Mouse (Mus musculus) forebrain, embryonic 11.5 days (tissue): ENCODE data around the gene Rrp8. TPM values are rescaled to one million over a fixed set of nuclear protein-coding genes. Genes with fewer than 3 reads are reported as not detected.
A peak's percentile ranks its signal among the peaks of the same experiment; 100 is the strongest.
"Not testable (repeated sequence)": the region's sequence is repeated elsewhere in the genome, so short reads cannot be mapped to it uniquely, and the experiment has no call there.

Experiments used
- ATAC-seq: fragments of 200-750 bp; cut with Nextera tagmentation; replicated peaks from 2 replicates; pipeline ENCODE4 v1.8.0; 2017; ENCODE audit warnings: moderate TSS enrichment; ENCODE audit not compliant: low FRiP score
- DNase-seq: peaks from one replicate; pipeline ENCODE4 v3.0.0-alpha.2; 2017; ENCODE audit warnings: low spot score
- H3K27ac ChIP-seq: fragments of 300-500 bp; sonication (generic); 2 replicates; pipeline ENCODE4 v1.5.1; 2014; ENCODE audit warnings: low read depth, low read length
- H3K27me3 ChIP-seq: fragments of 300-500 bp; sonication (generic); 2 replicates; pipeline ENCODE4 v1.6.1; 2014; ENCODE audit warnings: mild to moderate bottlenecking, low read length, mixed read lengths; ENCODE audit not compliant: control insufficient read depth, insufficient read depth
- H3K36me3 ChIP-seq: fragments of 300-500 bp; sonication (generic); 2 replicates; pipeline ENCODE4 v1.6.1; 2014; ENCODE audit warnings: mild to moderate bottlenecking, low read length, moderate library complexity, mixed read lengths; ENCODE audit not compliant: control insufficient read depth, insufficient read depth
- H3K4me1 ChIP-seq: fragments of 300-500 bp; sonication (generic); replicated peaks from 2 replicates; pipeline ENCODE4 v1.6.1; 2014; ENCODE audit warnings: low read length, mixed read lengths; ENCODE audit not compliant: control insufficient read depth, insufficient read depth
- H3K4me2 ChIP-seq: fragments of 300-500 bp; sonication (generic); 2 replicates; pipeline ENCODE4 v1.6.1; 2014; ENCODE audit warnings: low read depth, mild to moderate bottlenecking, low read length, moderate library complexity, mixed read lengths; ENCODE audit not compliant: severe bottlenecking
- H3K4me3 ChIP-seq: fragments of 300-500 bp; sonication (generic); 2 replicates; pipeline ENCODE4 v1.5.1; 2014; ENCODE audit warnings: low read depth, low read length
- H3K9ac ChIP-seq: fragments of 300-500 bp; sonication (generic); 2 replicates; pipeline ENCODE4 v1.6.1; 2014; ENCODE audit warnings: low read length
- H3K9me3 ChIP-seq: fragments of 300-500 bp; sonication (generic); 2 replicates; pipeline ENCODE4 v1.6.1; 2016; ENCODE audit warnings: low read length, mixed read lengths; ENCODE audit not compliant: control insufficient read depth
- WGBS: fragments of 180-500 bp; shearing (Covaris S2); extraction: QIAGEN DNeasy Blood & Tissue Kit; methylation state at CpG from one replicate; pipeline ENCODE4 v1.1.7; 2014; 5-methylcytosine and 5-hydroxymethylcytosine counted together
- polyA plus RNA-seq: library from polyadenylated mRNA; unstranded; fragments of >200 nt; fragmentation: Nextera tagmentation; extraction: Ambion mirVana; gene quantifications from 2 replicates; pipeline ENCODE4 v1.2.1, GENCODE M21; 2014

Gene Rrp8
- polyA plus RNA-seq, 1 experiment from 2014 or later, result 40.6 TPM

GRCm38 (mm10) chr7:105741978-105742377 lies 4.8 kb upstream of the Rrp8 start:
- 93% methylated on average over 9 of the region's 9 CpGs for WGBS
- H3K27me3 ChIP-seq, result no peaks in the 10 kb centered on the region
- no peak overlapping the region for H3K4me2 ChIP-seq
- H3K36me3 ChIP-seq, result peaks cover 5% of the 10 kb centered on the region; the same call in 1 of the 2 replicates
- no peak overlapping the region for H3K27ac ChIP-seq
- DNase-seq (no peak), ATAC-seq (no peak)
- no peak overlapping the region for H3K9ac ChIP-seq
- H3K4me3 ChIP-seq, result no peak overlapping the region
- peaks cover 2% of the 10 kb centered on the region; the same call in 1 of the 2 replicates for H3K4me1 ChIP-seq
- no peaks in the 10 kb centered on the region for H3K9me3 ChIP-seq

GRCm38 (mm10) chr7:105740851-105741250 lies 3.7 kb upstream of the Rrp8 start:
- H3K36me3 ChIP-seq, result peaks cover 5% of the 10 kb centered on the region; the same call in 1 of the 2 replicates
- H3K4me2 ChIP-seq, result no peak overlapping the region
- no peaks in the 10 kb centered on the region for H3K9me3 ChIP-seq
- WGBS, result 92% methylated on average over 6 of the region's 6 CpGs
- no peak overlapping the region for H3K4me3 ChIP-seq
- ATAC-seq, result no peak
- DNase-seq, result no peak
- no peaks in the 10 kb centered on the region for H3K27me3 ChIP-seq
- no peak overlapping the region for H3K9ac ChIP-seq
- H3K4me1 ChIP-seq, result peaks cover 2% of the 10 kb centered on the region; the same call in 1 of the 2 replicates
- no peak overlapping the region for H3K27ac ChIP-seq

- Histone ChIP-seq H3K4me3 (no peak overlapping the region), H3K27ac (no peak overlapping the region), H3K36me3 (peaks cover 5% of the 10 kb centered on the region; the same call in 1 of the 2 replicates), H3K9ac (no peak overlapping the region), H3K4me1 (peaks cover 2% of the 10 kb centered on the region; the same call in 1 of the 2 replicates), H3K9me3 (no peaks in the 10 kb centered on the region), H3K4me2 (no peak overlapping the region), H3K27me3 (no peaks in the 10 kb centered on the region)
- DNase-seq (no peak), ATAC-seq (no peak)
- 91% methylated on average over 13 of the region's 13 CpGs for WGBS
Measured at GRCm38 (mm10) chr7:105740089-105740795, 3.1 kb upstream of the Rrp8 start.

GRCm38 (mm10) chr7:105738948-105739347 lies 1.8 kb upstream of the Rrp8 start:
- H3K4me2 ChIP-seq, result no peak overlapping the region; the same call in 1 of the 2 replicates
- H3K4me1 ChIP-seq, result peaks cover 2% of the 10 kb centered on the region; the same call in 1 of the 2 replicates
- H3K27me3 ChIP-seq, result no peaks in the 10 kb centered on the region
- H3K4me3 ChIP-seq, result no peak overlapping the region
- DNase-seq, result no peak
- H3K27ac ChIP-seq, result no peak overlapping the region
- ATAC-seq, result no peak
- H3K9me3 ChIP-seq, result no peaks in the 10 kb centered on the region
- peaks cover 5% of the 10 kb centered on the region; the same call in 1 of the 2 replicates for H3K36me3 ChIP-seq
- H3K9ac ChIP-seq, result no peak overlapping the region
- WGBS, result 40% methylated on average over 3 of the region's 3 CpGs

- peaks cover 2% of the 10 kb centered on the region; the same call in 1 of the 2 replicates for H3K4me1 ChIP-seq
- no peak overlapping the region for H3K9ac ChIP-seq
- ATAC-seq (no peak), DNase-seq (no peak)
- H3K27ac ChIP-seq, result no peak overlapping the region
- WGBS, result 97% methylated on average over 2 of the region's 2 CpGs
- H3K9me3 ChIP-seq, result no peaks in the 10 kb centered on the region
- 0 out of 2 replicates have a peak overlapping the region, but pooled peaks have one; percentile 16 for H3K4me2 ChIP-seq
- H3K36me3 ChIP-seq, result peaks cover 6% of the 10 kb centered on the region; the same call in 1 of the 2 replicates
- H3K27me3 ChIP-seq, result no peaks in the 10 kb centered on the region
- H3K4me3 ChIP-seq, result no peak overlapping the region
Measured at GRCm38 (mm10) chr7:105738286-105738685, 1.1 kb upstream of the Rrp8 start.

GRCm38 (mm10) chr7:105737648-105738047 lies 463 bp upstream of the Rrp8 start:
- peak overlapping the region; percentile 88; the same call in 1 of the 2 replicates for H3K9ac ChIP-seq
- H3K36me3 ChIP-seq, result peaks cover 11% of the 10 kb centered on the region; the same call in 1 of the 2 replicates
- no peak overlapping the region for H3K27ac ChIP-seq
- 38% methylated on average over 3 of the region's 3 CpGs for WGBS
- peak overlapping the region; percentile 69 for H3K4me2 ChIP-seq
- peaks cover 2% of the 10 kb centered on the region; the same call in 1 of the 2 replicates for H3K4me1 ChIP-seq
- no peaks in the 10 kb centered on the region for H3K27me3 ChIP-seq
- DNase-seq (no peak), ATAC-seq (no peak)
- H3K9me3 ChIP-seq, result no peaks in the 10 kb centered on the region
- peak overlapping the region; percentile 82 for H3K4me3 ChIP-seq

GRCm38 (mm10) chr7:105736264-105736901 lies 802 bp downstream of the Rrp8 start, which contains the start of gene Ilk:
Gene Ilk, plus strand, starts transcription at chr7:105736592.
- peak; percentile 98 for ATAC-seq
- DNase-seq, result peak; percentile 92
- peak within 1 kb of the TSS; percentile 69 for H3K4me2 ChIP-seq
- H3K27ac ChIP-seq, result peak within 1 kb of the TSS; percentile 55
- H3K9ac ChIP-seq, result peak within 1 kb of the TSS; percentile 88
- H3K4me1 ChIP-seq, result peaks cover 2% of the 10 kb centered on the region; the same call in 1 of the 2 replicates
- H3K27me3 ChIP-seq, result no peaks in the 10 kb centered on the region
- H3K36me3 ChIP-seq, result peaks cover 10% of the 10 kb centered on the region; the same call in 1 of the 2 replicates
- peak within 1 kb of the TSS; percentile 82 for H3K4me3 ChIP-seq
- H3K9me3 ChIP-seq, result no peaks in the 10 kb centered on the region
- under 1% methylated on average over 37 of the region's 62 CpGs for WGBS

- peak overlapping the region; percentile 69 for H3K4me2 ChIP-seq
- not testable (repeated sequence) for H3K36me3 ChIP-seq, H3K9me3 ChIP-seq, DNase-seq, H3K4me1 ChIP-seq, H3K27me3 ChIP-seq, H3K27ac ChIP-seq, ATAC-seq
- peak overlapping the region; percentile 88 for H3K9ac ChIP-seq
- peak overlapping the region; percentile 82 for H3K4me3 ChIP-seq
- 62% methylated on average over 4 of the region's 4 CpGs for whole genome bisulfite sequencing
Measured at GRCm38 (mm10) chr7:105735464-105735863, 1.7 kb downstream of the Rrp8 start.
